Mouse (Mus musculus): ENCODE results near the gene Mrc2. TPM values are rescaled to one million over a fixed set of nuclear protein-coding genes. Genes with fewer than 3 reads are reported as not detected.

Gene Mrc2
- polyA plus RNA-seq, 1 experiment from 2014 or later, result 7.0 TPM

GRCm38 (mm10) chr11:105366051-105366450 lies 73.6 kb downstream of the Mrc2 start:
- ATAC-seq (ENCODE audit: low FRiP score), result no peak
- WGBS, result 89% methylated on average over 4 of the region's 4 CpGs
- no peak overlapping the region for H3K27ac ChIP-seq (ENCODE audit: low read depth, low read length)

DNA sequence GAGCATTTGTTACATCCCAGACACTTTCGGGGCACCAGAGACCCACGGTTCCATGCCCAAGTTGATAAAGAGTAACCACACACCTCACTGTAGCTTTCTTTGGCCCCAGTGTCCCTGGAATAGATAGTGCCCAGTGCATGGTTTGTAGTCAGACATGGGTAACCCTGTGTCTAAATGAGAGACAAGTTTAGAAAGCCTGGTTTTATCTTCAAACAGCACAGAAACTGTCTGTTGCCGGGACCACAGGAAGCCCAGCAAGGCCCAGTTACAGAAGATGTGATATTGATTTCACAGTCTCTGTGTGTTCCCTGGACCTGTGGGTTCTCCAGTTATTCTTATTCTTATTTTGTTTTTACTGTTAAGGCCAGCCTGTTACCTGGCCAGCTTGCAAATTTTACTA lies 74.7 kb downstream of the Mrc2 start:
- Histone ChIP-seq H3K9ac (ENCODE audit: low read length) (no peak overlapping the region), H3K4me3 (ENCODE audit: low read depth, low read length) (no peak overlapping the region), H3K9me3 (ENCODE audit: control insufficient read depth, low read length) (no peaks in the 10 kb centered on the region), H3K4me1 (ENCODE audit: control insufficient read depth, insufficient read depth, low read length) (peaks cover 20% of the 10 kb centered on the region), H3K36me3 (ENCODE audit: control insufficient read depth, insufficient read depth, low read length) (no peaks in the 10 kb centered on the region), H3K27me3 (ENCODE audit: control insufficient read depth, insufficient read depth, low read length) (no peaks in the 10 kb centered on the region; the same call in 1 of the 2 replicates), H3K4me2 (no peak overlapping the region), H3K27ac (ENCODE audit: low read depth, low read length) (no peak overlapping the region)
- ATAC-seq (ENCODE audit: low FRiP score) (no peak), DNase-seq (ENCODE audit: low spot score, missing footprints) (no peak)
- WGBS, result 90% methylated on average over 3 of the region's 3 CpGs

More at GRCm38 (mm10) chr11:105366051-105366450, 73.6 kb downstream of the Mrc2 start:
- Histone ChIP-seq H3K4me3 (ENCODE audit: low read depth, low read length) (no peak overlapping the region), H3K4me1 (ENCODE audit: control insufficient read depth, insufficient read depth, low read length) (peaks cover 20% of the 10 kb centered on the region), H3K9ac (ENCODE audit: low read length) (no peak overlapping the region), H3K27me3 (ENCODE audit: control insufficient read depth, insufficient read depth, low read length) (no peaks in the 10 kb centered on the region; the same call in 1 of the 2 replicates), H3K9me3 (ENCODE audit: control insufficient read depth, low read length) (no peaks in the 10 kb centered on the region), H3K36me3 (ENCODE audit: control insufficient read depth, insufficient read depth, low read length) (no peaks in the 10 kb centered on the region), H3K4me2 (no peak overlapping the region)
- no peak for DNase-seq (ENCODE audit: low spot score, missing footprints)

DNA sequence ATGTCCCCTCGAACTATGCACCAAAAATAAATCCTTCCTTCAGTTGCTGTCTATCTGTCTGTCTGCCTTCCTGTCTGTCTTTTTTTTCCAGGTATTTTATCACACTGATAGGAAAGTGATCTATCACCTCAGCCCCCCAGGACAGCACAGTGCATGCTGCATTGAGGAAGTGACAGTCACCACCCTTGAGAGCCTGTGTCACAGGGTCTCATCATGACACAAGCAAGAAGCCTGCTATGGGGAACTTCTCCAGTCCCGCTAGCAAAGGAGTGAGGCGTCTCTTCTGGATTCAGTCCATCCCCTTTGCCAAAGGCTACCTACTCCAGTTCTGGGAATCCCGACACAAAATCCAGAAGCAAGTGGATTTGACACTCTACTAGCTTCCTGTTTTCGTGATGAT lies 76.4 kb downstream of the Mrc2 start:
- no peaks in the 10 kb centered on the region; the same call in 1 of the 2 replicates for H3K27me3 ChIP-seq (ENCODE audit: control insufficient read depth, insufficient read depth, low read length)
- WGBS, result 90% methylated on average over 5 of the region's 5 CpGs
- H3K9me3 ChIP-seq (ENCODE audit: control insufficient read depth, low read length), result no peaks in the 10 kb centered on the region
- no peak overlapping the region for H3K4me2 ChIP-seq
- H3K9ac ChIP-seq (ENCODE audit: low read length), result no peak overlapping the region
- H3K4me3 ChIP-seq (ENCODE audit: low read depth, low read length), result no peak overlapping the region
- DNase-seq (ENCODE audit: low spot score, missing footprints) (no peak), ATAC-seq (ENCODE audit: low FRiP score) (no peak)
- no peak overlapping the region for H3K27ac ChIP-seq (ENCODE audit: low read depth, low read length)
- H3K4me1 ChIP-seq (ENCODE audit: control insufficient read depth, insufficient read depth, low read length), result peaks cover 13% of the 10 kb centered on the region
- H3K36me3 ChIP-seq (ENCODE audit: control insufficient read depth, insufficient read depth, low read length), result no peaks in the 10 kb centered on the region

- no peak overlapping the region for H3K27ac ChIP-seq (ENCODE audit: low read depth, low read length)
- no peak overlapping the region for H3K4me3 ChIP-seq (ENCODE audit: low read depth, low read length)
- no peak overlapping the region for H3K4me2 ChIP-seq
- 90% methylated on average over 13 of the region's 13 CpGs for WGBS
- H3K9me3 ChIP-seq (ENCODE audit: control insufficient read depth, low read length), result no peaks in the 10 kb centered on the region
- DNase-seq (ENCODE audit: low spot score, missing footprints) (no peak), ATAC-seq (ENCODE audit: low FRiP score) (no peak)
- no peaks in the 10 kb centered on the region for H3K36me3 ChIP-seq (ENCODE audit: control insufficient read depth, insufficient read depth, low read length)
- peaks cover 6% of the 10 kb centered on the region for H3K4me1 ChIP-seq (ENCODE audit: control insufficient read depth, insufficient read depth, low read length)
- no peaks in the 10 kb centered on the region; the same call in 1 of the 2 replicates for H3K27me3 ChIP-seq (ENCODE audit: control insufficient read depth, insufficient read depth, low read length)
- H3K9ac ChIP-seq (ENCODE audit: low read length), result no peak overlapping the region
Observed at GRCm38 (mm10) chr11:105369526-105370386, 77.3 kb downstream of the Mrc2 start.

DNA sequence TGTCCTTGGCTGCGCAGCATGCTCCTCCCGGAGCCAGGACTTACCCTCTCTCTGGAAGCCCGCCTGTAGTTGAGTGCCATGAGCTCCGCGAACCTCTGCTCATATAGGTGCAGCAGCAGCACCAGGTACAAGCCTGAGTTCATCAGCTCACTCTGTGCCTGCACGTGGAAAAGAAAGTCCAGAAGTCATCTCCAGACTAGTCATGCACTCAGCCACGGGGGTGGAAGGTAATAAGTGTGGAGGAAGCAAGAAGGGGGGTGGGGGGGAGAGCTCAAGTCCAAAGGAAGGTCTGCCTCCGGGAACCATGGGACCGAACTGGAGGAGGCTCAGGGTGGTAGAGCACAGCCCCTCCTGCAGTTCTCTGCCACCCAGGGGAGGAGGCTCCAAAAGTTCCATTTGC lies 79.4 kb downstream of the Mrc2 start:
- no peak overlapping the region for H3K27ac ChIP-seq (ENCODE audit: low read depth, low read length)
- H3K27me3 ChIP-seq (ENCODE audit: control insufficient read depth, insufficient read depth, low read length), result no peaks in the 10 kb centered on the region
- H3K9ac ChIP-seq (ENCODE audit: low read length), result no peak overlapping the region
- DNase-seq (ENCODE audit: low spot score, missing footprints), result no peak
- H3K4me2 ChIP-seq, result no peak overlapping the region
- 89% methylated on average over 9 of the region's 9 CpGs for WGBS
- H3K36me3 ChIP-seq (ENCODE audit: control insufficient read depth, insufficient read depth, low read length), result no peaks in the 10 kb centered on the region
- H3K9me3 ChIP-seq (ENCODE audit: control insufficient read depth, low read length), result no peaks in the 10 kb centered on the region
- H3K4me1 ChIP-seq (ENCODE audit: control insufficient read depth, insufficient read depth, low read length), result no peaks in the 10 kb centered on the region
- no peak for ATAC-seq (ENCODE audit: low FRiP score)
- no peak overlapping the region for H3K4me3 ChIP-seq (ENCODE audit: low read depth, low read length)

DNA sequence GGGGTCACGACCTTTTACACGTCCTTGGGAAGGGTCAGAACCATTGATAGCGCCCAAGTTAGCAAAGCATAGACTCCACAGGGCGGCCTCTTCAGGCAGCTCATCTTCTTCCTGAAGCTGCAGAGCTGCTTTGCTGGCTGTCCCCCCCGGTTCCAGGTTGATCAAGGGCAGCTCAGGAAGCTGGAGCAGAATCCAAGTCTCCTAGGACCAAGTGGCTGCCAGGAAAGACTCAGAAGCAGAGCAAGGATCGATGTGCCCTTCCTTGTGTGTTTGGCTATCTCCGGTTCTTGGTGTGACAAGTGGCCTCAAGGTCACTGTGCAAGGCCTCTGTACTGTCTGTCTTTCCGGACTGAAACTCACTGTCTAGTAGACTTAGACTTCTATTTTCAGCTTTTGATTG lies 81.4 kb downstream of the Mrc2 start:
- WGBS, result 82% methylated on average over 8 of the region's 8 CpGs
- ATAC-seq (ENCODE audit: low FRiP score), result no peak

GRCm38 (mm10) chr11:105374526-105375175 lies 82.2 kb downstream of the Mrc2 start:
- no peaks in the 10 kb centered on the region for H3K4me1 ChIP-seq (ENCODE audit: control insufficient read depth, insufficient read depth, low read length)
- 88% methylated on average over 10 of the region's 10 CpGs for WGBS
- no peaks in the 10 kb centered on the region for H3K36me3 ChIP-seq (ENCODE audit: control insufficient read depth, insufficient read depth, low read length)
- H3K9ac ChIP-seq (ENCODE audit: low read length), result no peak overlapping the region
- H3K9me3 ChIP-seq (ENCODE audit: control insufficient read depth, low read length), result no peaks in the 10 kb centered on the region
- no peak overlapping the region for H3K27ac ChIP-seq (ENCODE audit: low read depth, low read length)
- no peak overlapping the region for H3K4me3 ChIP-seq (ENCODE audit: low read depth, low read length)
- no peak overlapping the region for H3K4me2 ChIP-seq
- H3K27me3 ChIP-seq (ENCODE audit: control insufficient read depth, insufficient read depth, low read length), result no peaks in the 10 kb centered on the region
- DNase-seq (ENCODE audit: low spot score, missing footprints) (no peak), ATAC-seq (ENCODE audit: low FRiP score) (no peak)

More for the DNA sequence above, 81.4 kb downstream of the Mrc2 start:
- Histone ChIP-seq H3K4me2 (no peak overlapping the region), H3K27me3 (ENCODE audit: control insufficient read depth, insufficient read depth, low read length) (no peaks in the 10 kb centered on the region), H3K4me1 (ENCODE audit: control insufficient read depth, insufficient read depth, low read length) (no peaks in the 10 kb centered on the region), H3K9ac (ENCODE audit: low read length) (no peak overlapping the region), H3K9me3 (ENCODE audit: control insufficient read depth, low read length) (no peaks in the 10 kb centered on the region), H3K36me3 (ENCODE audit: control insufficient read depth, insufficient read depth, low read length) (no peaks in the 10 kb centered on the region), H3K4me3 (ENCODE audit: low read depth, low read length) (no peak overlapping the region), H3K27ac (ENCODE audit: low read depth, low read length) (no peak overlapping the region)
- no peak for DNase-seq (ENCODE audit: low spot score, missing footprints)

DNA sequence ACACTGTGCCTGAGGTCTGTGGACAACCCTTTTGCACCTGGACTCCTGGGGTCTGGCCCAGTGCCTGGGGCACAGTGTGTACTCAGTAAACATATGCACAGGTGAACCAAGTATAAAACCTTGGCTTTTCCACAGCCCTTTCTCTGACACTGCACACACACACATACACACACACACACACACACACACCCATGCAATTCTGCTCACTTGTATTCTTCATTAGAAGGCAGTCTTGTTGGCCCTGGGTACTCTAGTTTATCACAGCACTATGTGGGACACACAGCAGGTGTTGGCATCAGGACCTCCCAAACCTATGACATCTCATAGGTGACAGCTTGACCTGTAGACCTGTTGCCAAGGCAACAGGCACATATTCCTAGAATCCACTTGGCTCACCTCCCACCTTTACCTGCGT lies 83.4 kb downstream of the Mrc2 start:
- 72% methylated on average over 1 of the region's 1 CpGs for WGBS
- Histone ChIP-seq H3K27me3 (ENCODE audit: control insufficient read depth, insufficient read depth, low read length) (no peaks in the 10 kb centered on the region), H3K27ac (ENCODE audit: low read depth, low read length) (no peak overlapping the region), H3K36me3 (ENCODE audit: control insufficient read depth, insufficient read depth, low read length) (no peaks in the 10 kb centered on the region), H3K4me3 (ENCODE audit: low read depth, low read length) (no peak overlapping the region), H3K9me3 (ENCODE audit: control insufficient read depth, low read length) (no peaks in the 10 kb centered on the region), H3K9ac (ENCODE audit: low read length) (no peak overlapping the region), H3K4me1 (ENCODE audit: control insufficient read depth, insufficient read depth, low read length) (no peaks in the 10 kb centered on the region), H3K4me2 (no peak overlapping the region)
- no peak for DNase-seq (ENCODE audit: low spot score, missing footprints)
- ATAC-seq (ENCODE audit: low FRiP score), result no peak

DNA sequence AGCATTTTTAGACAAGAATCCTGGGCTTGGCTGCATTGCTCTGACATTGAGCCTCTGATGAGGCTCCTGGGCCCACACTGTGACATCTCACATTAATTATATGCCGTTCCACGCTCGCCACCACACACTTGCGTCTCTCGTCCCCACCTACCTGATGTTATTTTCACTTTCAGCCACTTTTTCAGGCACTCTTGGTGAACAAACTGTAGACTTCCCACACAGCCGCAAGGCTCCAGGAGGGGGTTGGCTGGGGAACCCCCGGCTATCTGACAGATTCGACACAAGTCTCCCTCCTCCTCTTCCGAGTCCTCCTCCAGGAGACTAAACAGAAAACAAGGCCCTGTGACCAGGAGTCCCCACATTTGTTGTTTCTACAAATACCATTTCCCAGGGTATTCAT lies 92.8 kb downstream of the Mrc2 start:
- 87% methylated on average over 9 of the region's 9 CpGs for WGBS

More for the DNA sequence above, 92.8 kb downstream of the Mrc2 start:
- Histone ChIP-seq H3K27me3 (ENCODE audit: control insufficient read depth, insufficient read depth, low read length) (no peaks in the 10 kb centered on the region), H3K4me1 (ENCODE audit: control insufficient read depth, insufficient read depth, low read length) (peaks cover 2% of the 10 kb centered on the region; the same call in 1 of the 2 replicates), H3K27ac (ENCODE audit: low read depth, low read length) (no peak overlapping the region), H3K36me3 (ENCODE audit: control insufficient read depth, insufficient read depth, low read length) (no peaks in the 10 kb centered on the region), H3K4me2 (no peak overlapping the region), H3K9ac (ENCODE audit: low read length) (no peak overlapping the region), H3K4me3 (ENCODE audit: low read depth, low read length) (no peak overlapping the region), H3K9me3 (ENCODE audit: control insufficient read depth, low read length) (no peaks in the 10 kb centered on the region)
- ATAC-seq (ENCODE audit: low FRiP score), result no peak
- no peak for DNase-seq (ENCODE audit: low spot score, missing footprints)

All from midbrain, embryonic 11.5 days (tissue).